Mouse (Mus musculus) adipocyte (in vitro differentiated cells): Measurements from ENCODE around the gene Cd200r4.
"Not testable (repeated sequence)": the region's sequence is repeated elsewhere in the genome, so short reads cannot be mapped to it uniquely, and the experiment has no call there.

Experiments used
- DNase-seq: peaks from one replicate; pipeline ENCODE4 v3.0.0-alpha.2; 2016; ENCODE audit warnings: low spot score

Gene Cd200r4

GRCm38 (mm10) chr16:44811544-44811943 is at the start of gene Cd200r4:
Cd200r4 (plus strand) TSS chr16:44811733.
- no peak for DNase-seq

GRCm38 (mm10) chr16:44761811-44762210 is 49.7 kb upstream of the Cd200r4 start:
- peak; percentile 52 for DNase-seq

- DNase-seq: no peak
Observed at GRCm38 (mm10) chr16:44765555-44766319, 45.8 kb upstream of the Cd200r4 start, which contains the start of gene Cd200r1. Cd200r1 (plus strand) TSS chr16:44765736.

DNA sequence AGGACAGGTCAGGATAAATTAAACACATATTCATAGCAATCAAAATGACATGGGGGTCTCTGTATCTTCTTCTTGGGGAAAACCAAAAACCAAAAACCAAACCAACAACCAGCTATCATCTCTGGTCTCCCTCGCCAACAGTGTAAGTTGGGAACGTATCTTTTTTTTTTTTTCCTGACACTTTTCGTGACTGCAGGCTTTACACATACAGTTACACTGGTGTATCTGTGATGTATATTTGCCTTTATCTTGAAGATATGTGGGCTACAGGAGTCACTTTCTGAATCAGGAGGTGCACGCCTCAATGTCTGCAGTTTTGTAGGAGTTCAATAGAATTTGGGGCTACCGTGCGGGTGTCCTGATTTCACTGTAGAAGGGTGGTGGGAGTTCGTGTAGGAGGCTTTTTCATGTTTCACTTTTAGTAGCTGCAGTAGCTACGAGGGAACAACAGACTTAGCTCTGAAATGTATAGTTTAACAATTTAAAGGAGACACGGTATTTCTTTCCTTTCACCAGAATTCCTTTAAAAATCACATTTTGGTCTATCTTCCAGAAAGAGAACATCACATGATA is 45.1 kb upstream of the Cd200r4 start:
- no peak for DNase-seq

- no peak for DNase-seq
Observed at GRCm38 (mm10) chr16:44767506-44767905, 44.0 kb upstream of the Cd200r4 start.

DNA sequence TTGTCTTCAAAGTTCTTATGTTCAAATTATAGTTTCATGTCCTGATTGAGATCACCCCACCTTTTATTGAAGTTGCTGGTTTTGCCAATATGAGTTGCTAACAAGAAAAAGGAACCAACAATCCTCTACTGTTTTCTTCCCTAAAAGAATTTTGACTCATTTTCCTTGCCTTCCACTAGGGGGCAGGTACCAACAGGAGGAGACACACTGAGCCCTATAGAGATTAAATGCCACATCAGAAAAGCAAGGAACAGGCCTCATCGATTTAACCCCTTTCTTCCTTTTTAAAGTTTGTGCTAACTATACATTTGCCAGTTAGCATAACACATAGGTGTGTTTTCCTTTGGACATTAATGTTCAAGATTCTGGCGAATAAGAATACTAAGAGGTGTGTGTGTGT is 43.6 kb upstream of the Cd200r4 start:
- peak; percentile 74 for DNase-seq

DNA sequence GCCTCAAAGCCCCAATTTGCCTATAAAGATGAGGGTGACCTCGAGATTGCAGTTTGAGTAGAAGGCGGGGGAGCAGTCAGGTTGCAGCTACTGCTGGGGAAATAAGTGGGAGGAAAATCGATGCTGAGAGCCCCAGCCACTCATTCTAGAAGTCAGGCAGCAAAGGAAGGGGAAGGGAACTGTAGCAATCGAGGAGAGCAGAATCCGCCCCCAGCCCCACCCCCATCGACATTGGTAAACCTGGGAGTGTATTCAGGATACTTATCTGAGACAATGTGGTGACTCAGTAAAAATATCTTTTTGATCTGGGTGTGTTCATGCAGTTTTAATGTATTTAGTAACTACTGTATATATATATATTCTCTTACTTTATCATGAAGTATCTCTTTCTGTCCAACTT is 39.0 kb upstream of the Cd200r4 start:
- no peak for DNase-seq

DNA sequence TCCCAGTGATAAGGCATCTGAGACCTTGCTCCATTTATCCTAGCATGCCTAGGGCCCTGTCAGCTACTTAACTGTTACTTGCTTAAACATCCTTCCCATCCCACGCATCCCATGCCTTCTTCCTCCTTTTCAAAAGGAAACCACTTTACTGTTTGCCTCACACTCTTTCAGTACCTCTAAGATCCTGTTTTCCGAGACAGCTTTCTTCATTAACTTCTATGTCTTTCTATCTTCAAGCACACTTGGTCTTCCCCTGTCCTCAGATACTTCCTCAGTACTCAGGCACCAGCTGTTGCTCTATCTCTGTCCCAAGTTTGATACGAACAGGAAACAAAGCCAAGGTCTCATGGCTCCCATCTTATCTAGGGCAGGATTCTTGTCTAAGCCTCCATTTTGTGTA is 37.9 kb upstream of the Cd200r4 start:
- no peak for DNase-seq

DNA sequence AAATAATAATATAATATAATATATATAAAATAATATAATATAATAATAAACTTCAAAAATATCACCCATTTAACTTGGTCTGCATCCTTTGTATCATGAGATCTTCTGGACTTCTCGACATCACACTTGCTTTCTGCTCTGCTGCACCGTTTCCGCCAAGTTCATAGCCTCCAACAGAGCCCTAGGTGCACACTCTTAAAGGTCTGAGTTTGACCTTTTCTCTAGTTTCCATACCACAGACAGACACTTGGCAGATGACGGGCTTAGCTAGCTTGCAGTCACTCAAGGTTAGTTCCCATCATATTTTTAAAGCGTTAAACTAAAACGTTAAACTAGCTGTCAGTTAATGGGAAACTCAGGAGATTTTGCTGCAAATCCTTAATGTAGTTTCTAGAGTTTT is 37.3 kb upstream of the Cd200r4 start:
- DNase-seq: no peak

- no peak for DNase-seq
Observed at GRCm38 (mm10) chr16:44778538-44779147, 32.9 kb upstream of the Cd200r4 start.

- DNase-seq: no peak
Observed at GRCm38 (mm10) chr16:44779494-44779893, 32.0 kb upstream of the Cd200r4 start.

DNA sequence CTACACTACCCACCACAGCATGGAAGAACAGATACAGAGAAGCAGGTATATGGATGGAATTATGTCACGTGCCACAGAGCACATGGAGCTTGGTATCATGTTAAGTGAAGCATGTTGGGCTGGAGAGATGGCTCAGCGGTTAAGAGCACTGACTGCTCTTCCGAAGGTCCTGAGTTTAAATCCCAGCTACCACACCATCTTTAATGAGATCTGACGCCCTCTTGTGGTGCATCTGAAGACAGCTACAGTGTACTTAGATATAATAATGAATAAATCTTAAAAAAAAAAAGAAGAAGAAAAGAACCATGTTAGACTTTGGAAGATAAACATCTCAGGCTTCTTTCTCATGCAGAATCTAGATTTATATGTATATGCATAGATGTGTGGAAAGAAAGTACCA is 30.8 kb upstream of the Cd200r4 start:
- DNase-seq: no peak

- DNase-seq: no peak
Observed at GRCm38 (mm10) chr16:44786934-44787333, 24.6 kb upstream of the Cd200r4 start.

DNA sequence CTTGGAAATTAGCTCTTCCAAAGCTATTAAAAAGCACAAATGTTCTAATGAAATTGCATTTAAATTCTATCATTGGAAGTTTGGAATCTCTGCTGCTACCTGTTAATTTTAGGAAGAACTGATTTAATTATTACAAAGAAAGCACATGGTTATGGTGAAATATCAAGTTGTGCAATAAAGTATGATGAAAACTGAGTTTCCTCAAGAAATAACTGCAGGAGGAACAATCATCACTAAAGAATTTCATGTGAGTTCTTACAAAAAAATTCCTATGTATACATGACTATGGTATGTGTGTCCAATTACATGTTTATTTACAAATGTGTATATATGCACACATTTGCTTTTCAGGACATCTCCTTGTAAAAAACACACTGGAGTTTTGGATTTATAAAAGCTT is 17.1 kb upstream of the Cd200r4 start:
- DNase-seq: no peak

DNA sequence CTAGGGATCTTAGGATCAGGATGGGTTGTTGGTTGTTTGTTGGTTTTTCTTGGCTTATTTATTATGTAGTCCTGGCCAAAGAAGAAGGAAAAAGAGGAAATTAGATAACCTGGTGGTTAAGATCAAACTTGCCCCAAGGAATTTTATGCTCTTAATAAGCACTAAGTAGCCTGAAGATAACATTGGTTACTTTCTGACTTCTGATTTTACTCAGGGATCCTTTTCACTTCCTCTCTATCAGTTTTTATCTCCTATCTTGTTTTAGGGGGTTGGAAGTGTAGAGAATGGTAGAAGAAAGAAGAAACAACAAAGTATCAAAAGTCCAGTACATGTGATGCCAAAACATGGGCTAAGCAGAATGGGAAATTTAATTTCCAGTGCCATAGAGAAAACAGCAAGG is 5.6 kb upstream of the Cd200r4 start:
- no peak for DNase-seq

- not testable (repeated sequence) for DNase-seq
Observed at GRCm38 (mm10) chr16:44810223-44810622, 1.3 kb upstream of the Cd200r4 start.

DNA sequence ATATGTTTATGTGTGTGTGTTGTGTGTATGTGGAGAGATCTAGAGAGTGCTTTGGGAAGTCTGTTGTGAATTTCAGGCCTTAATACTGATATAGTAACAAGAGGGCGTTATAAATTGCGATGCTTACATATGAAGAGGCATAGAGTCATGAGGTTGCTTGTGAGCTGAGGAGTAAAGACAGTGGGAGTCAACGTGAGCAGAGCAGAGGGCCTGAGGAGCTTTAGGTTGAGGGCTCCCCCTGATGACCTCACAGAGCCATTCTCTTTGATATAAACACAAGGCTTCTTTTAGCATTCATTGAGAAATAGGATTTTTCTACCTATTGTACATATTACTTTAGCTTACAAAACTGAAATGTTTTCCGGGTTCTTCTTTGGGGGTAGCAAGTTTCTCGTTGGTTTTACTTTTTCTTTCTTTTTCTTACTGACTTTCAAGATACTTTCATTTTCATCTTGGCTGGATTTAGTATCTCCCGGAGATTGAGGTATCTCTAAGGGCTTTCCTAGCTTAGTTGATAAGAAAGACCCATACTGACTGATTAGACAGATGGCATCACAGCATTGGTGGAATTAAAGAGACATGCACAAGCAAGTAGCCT is 1.0 kb downstream of the Cd200r4 start:
- DNase-seq: no peak

DNA sequence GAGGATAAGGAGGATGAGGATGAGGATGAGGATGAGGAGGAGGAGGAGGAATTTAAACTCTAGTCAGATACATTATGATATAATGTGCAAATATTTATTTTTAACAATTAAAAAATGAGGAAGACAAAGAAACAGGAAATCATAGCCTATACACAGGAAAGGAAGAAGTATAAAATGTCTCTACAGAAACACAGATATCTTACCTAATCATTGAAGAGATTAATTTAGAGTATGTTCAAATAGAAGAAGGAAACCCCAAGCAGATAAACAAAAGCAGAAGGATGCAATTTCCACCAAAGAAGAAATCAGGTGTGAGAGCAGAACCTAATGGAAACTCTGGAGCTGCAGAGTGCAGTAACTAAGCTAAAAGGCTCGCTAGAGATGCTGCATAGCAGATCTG is 6.5 kb downstream of the Cd200r4 start:
- DNase-seq: no peak

- no peak for DNase-seq
Observed at GRCm38 (mm10) chr16:44820545-44820944, 9.0 kb downstream of the Cd200r4 start.

GRCm38 (mm10) chr16:44832286-44832685 is 20.8 kb downstream of the Cd200r4 start:
- DNase-seq: no peak

DNA sequence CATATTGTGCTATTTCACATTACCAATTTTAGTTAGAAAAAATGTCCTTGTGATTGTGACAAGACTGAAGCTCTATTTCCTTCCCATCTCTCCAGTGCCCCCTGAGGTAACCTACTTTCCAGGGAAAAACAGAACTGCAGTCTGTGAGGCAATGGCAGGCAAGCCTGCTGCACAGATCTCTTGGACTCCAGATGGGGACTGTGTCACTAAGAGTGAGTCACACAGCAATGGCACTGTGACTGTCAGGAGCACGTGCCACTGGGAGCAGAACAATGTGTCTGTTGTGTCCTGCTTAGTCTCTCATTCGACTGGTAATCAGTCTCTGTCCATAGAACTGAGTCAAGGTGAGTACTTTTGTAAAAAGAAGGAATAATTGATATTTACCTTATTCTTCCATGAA is 21.7 kb downstream of the Cd200r4 start:
- not testable (repeated sequence) for DNase-seq

DNA sequence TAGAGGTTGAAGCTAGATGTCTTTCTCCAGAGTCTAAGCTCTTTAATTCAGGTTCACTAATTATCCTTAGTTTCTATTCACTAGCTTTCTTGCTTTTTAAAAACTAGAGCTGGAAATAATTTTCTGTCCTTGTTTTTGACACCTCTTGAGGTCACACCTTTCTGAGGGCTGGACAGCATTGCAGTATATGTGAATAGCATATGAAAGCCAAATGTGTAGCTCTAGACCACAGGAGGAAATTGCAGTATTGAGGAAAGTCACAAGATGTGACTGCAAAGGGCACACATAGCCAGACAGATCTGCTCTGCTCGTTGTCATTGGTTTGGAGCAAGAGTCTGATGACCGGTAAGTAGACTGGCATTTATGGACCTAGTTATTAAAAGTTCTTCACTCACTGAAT is 55.3 kb downstream of the Cd200r4 start, which contains the start of gene Cd200r2:
Gene Cd200r2, plus strand, starts transcription at position 301 of the 400 bp plus-strand sequence.
- DNase-seq: no peak

- DNase-seq: no peak
Observed at GRCm38 (mm10) chr16:44875178-44875577, 63.6 kb downstream of the Cd200r4 start.
